Mouse (Mus musculus) E14TG2a.4 (cell line): ENCODE measurements around the gene Pemt.

Source experiments
- CTCF ChIP-seq: conservative IDR thresholded peaks from 2 replicates; pipeline ENCODE4 v1.5.1; 2014; ENCODE audit warnings: low read length
- NANOG ChIP-seq: IDR thresholded peaks from 2 replicates; pipeline ENCODE4 v1.6.1; 2014; ENCODE audit warnings: borderline replicate concordance, low read length, mixed read lengths

DNA sequence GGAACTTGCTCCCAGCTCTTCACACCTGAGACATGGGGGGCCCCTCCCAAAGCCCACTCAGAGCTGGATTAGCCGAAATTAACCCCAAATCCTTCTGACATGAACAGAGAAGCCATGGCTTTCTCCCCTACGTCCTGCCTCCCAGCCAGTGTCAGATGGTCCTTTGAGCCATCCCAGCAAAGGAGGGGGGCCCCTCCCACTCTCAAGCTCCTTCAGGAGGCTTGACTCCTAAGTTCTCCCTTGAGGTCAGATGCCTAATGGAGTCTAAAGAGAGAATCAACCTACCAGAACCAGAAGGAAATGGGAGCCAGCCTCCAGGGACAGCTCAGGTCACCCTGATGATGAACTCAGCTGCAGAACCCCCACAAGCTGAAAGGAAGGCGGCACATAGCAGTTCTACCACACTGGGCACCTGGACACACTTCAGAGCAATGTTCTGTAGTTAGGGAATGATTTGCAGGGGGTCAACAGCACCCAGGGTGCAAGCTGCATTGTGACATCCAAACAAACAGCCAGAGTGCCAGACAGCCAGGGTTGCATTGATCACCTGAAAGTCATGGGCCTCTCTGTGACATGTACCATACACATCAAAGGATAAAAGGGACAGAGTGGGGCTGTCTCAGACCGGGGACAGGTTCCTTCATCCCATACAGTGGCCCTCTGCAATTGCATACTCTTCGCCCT, 9.6 kb downstream of the Pemt start:
- TF ChIP-seq CTCF (no peak), NANOG (no peak)
